Mouse (Mus musculus) bone marrow, adult 2 months (tissue): ENCODE measurements around the gene Casc1.

ENCODE experiments used
- CTCF ChIP-seq: fragments of 200-500 bp; IDR thresholded peaks from 2 replicates; pipeline ENCODE4 v1.5.1; 2011; ENCODE audit warnings: low read length, control low read depth; ENCODE audit not compliant: control insufficient read depth, insufficient read depth
- POLR2A ChIP-seq: fragments of 200-500 bp; IDR thresholded peaks from 2 replicates; pipeline ENCODE4 v1.6.1; 2011; ENCODE audit warnings: low read depth, mild to moderate bottlenecking, control low read depth, low read length, borderline replicate concordance; ENCODE audit not compliant: control insufficient read depth

GRCm38 (mm10) chr6:145193038-145193437, 17.8 kb downstream of the Casc1 start:
- TF ChIP-seq POLR2A (no peak), CTCF (no peak)
